Mouse (Mus musculus) lung, embryonic 16.5 days (tissue): ENCODE measurements at regions not wholly inside any gene's neighbourhood (a gene's known extent, or its start where the extent isn't known, plus 50 kb on each side); places are given as distances from the start of the nearest gene placed in this dataset.
A peak's percentile ranks its signal among the peaks of the same experiment; 100 is the strongest.
"Not testable (repeated sequence)": the region's sequence is repeated elsewhere in the genome, so short reads cannot be mapped to it uniquely, and the experiment has no call there.

ENCODE experiments used
- ATAC-seq: fragments of 200-750 bp; cut with Nextera tagmentation; 2 replicates; pipeline ENCODE4 v1.8.0; 2017; ENCODE audit warnings: low read depth, mild to moderate bottlenecking, moderate library complexity
- H3K27ac ChIP-seq: fragments of 300-500 bp; sonication (generic); 2 replicates; pipeline ENCODE4 v1.5.1; 2014; ENCODE audit warnings: mild to moderate bottlenecking, control low read depth, low read length
- H3K27me3 ChIP-seq: fragments of 300-500 bp; sonication (generic); 2 replicates; pipeline ENCODE4 v1.6.1; 2014; ENCODE audit warnings: low read depth, low read length, mixed read lengths; ENCODE audit not compliant: control insufficient read depth, insufficient read depth
- H3K36me3 ChIP-seq: fragments of 300-500 bp; sonication (generic); 2 replicates; pipeline ENCODE4 v1.6.1; 2014; ENCODE audit warnings: low read length; ENCODE audit not compliant: control insufficient read depth, insufficient read depth
- H3K4me1 ChIP-seq: fragments of 300-500 bp; sonication (generic); replicated peaks from 2 replicates; pipeline ENCODE4 v1.6.1; 2014; ENCODE audit warnings: low read length, mixed read lengths; ENCODE audit not compliant: control insufficient read depth, insufficient read depth
- H3K4me2 ChIP-seq: fragments of 300-500 bp; sonication (generic); 2 replicates; pipeline ENCODE4 v1.6.1; 2014; ENCODE audit warnings: low read depth, low read length, control low read depth
- H3K4me3 ChIP-seq: fragments of 300-500 bp; sonication (generic); 2 replicates; pipeline ENCODE4 v1.5.1; 2014; ENCODE audit warnings: mild to moderate bottlenecking, low read length, control low read depth
- H3K9ac ChIP-seq: fragments of 300-500 bp; sonication (generic); 2 replicates; pipeline ENCODE4 v1.6.1; 2014; ENCODE audit warnings: low read length, control low read depth
- H3K9me3 ChIP-seq: fragments of 300-500 bp; sonication (generic); 2 replicates; pipeline ENCODE4 v1.6.1; 2016; ENCODE audit warnings: low read length; ENCODE audit not compliant: control insufficient read depth
- WGBS: fragments of 180-500 bp; shearing (Covaris S2); extraction: QIAGEN DNeasy Blood & Tissue Kit; methylation state at CpG from one replicate; pipeline ENCODE4 v1.1.7; 2014; 5-methylcytosine and 5-hydroxymethylcytosine counted together

- ATAC-seq, result peak; percentile 72
- Histone ChIP-seq H3K9me3 (peaks cover 5% of the 10 kb centered on the region; the same call in 1 of the 2 replicates), H3K4me3 (no peak overlapping the region), H3K27me3 (no peaks in the 10 kb centered on the region), H3K9ac (no peak overlapping the region), H3K27ac (no peak overlapping the region), H3K36me3 (no peaks in the 10 kb centered on the region), H3K4me1 (no peaks in the 10 kb centered on the region), H3K4me2 (no peak overlapping the region)
- WGBS, result 31% methylated on average over 3 of the region's 3 CpGs
Measured at GRCm38 (mm10) chr8:100393327-100393726, 977.1 kb upstream of the Cdh8 start.

- Histone ChIP-seq H3K9me3 (no peaks in the 10 kb centered on the region), H3K27me3 (no peaks in the 10 kb centered on the region), H3K4me1 (no peaks in the 10 kb centered on the region), H3K4me2 (no peak overlapping the region), H3K36me3 (no peaks in the 10 kb centered on the region), H3K27ac (no peak overlapping the region), H3K4me3 (no peak overlapping the region), H3K9ac (no peak overlapping the region)
- ATAC-seq, result no peak
Measured at GRCm38 (mm10) chr8:100367663-100368062, 951.4 kb upstream of the Cdh8 start.

- H3K4me1 ChIP-seq, result no peaks in the 10 kb centered on the region
- no peak overlapping the region for H3K27ac ChIP-seq
- no peaks in the 10 kb centered on the region for H3K9me3 ChIP-seq
- H3K9ac ChIP-seq, result no peak overlapping the region
- H3K4me2 ChIP-seq, result no peak overlapping the region
- no peak overlapping the region for H3K4me3 ChIP-seq
- WGBS, result 79% methylated on average over 2 of the region's 2 CpGs
- H3K36me3 ChIP-seq, result no peaks in the 10 kb centered on the region
- no peak for ATAC-seq
- no peaks in the 10 kb centered on the region for H3K27me3 ChIP-seq
Measured at GRCm38 (mm10) chr8:100362772-100363171, 946.5 kb upstream of the Cdh8 start.

GRCm38 (mm10) chr8:100360541-100360940, 944.3 kb upstream of the Cdh8 start:
- H3K4me3 ChIP-seq, H3K27ac ChIP-seq, H3K4me1 ChIP-seq, H3K27me3 ChIP-seq, H3K9ac ChIP-seq, ATAC-seq, H3K9me3 ChIP-seq, H3K36me3 ChIP-seq, H3K4me2 ChIP-seq: not testable (repeated sequence)
- 82% methylated on average over 15 of the region's 15 CpGs for WGBS

GRCm38 (mm10) chr8:100334528-100334927, 918.3 kb upstream of the Cdh8 start:
- H3K9ac ChIP-seq, result no peak overlapping the region
- no peaks in the 10 kb centered on the region for H3K9me3 ChIP-seq
- H3K4me2 ChIP-seq, result no peak overlapping the region
- ATAC-seq, result no peak
- no peaks in the 10 kb centered on the region for H3K27me3 ChIP-seq
- H3K4me3 ChIP-seq, result no peak overlapping the region
- WGBS, result 41% methylated on average over 2 of the region's 2 CpGs
- H3K27ac ChIP-seq, result no peak overlapping the region
- no peaks in the 10 kb centered on the region for H3K36me3 ChIP-seq
- H3K4me1 ChIP-seq, result no peaks in the 10 kb centered on the region

DNA sequence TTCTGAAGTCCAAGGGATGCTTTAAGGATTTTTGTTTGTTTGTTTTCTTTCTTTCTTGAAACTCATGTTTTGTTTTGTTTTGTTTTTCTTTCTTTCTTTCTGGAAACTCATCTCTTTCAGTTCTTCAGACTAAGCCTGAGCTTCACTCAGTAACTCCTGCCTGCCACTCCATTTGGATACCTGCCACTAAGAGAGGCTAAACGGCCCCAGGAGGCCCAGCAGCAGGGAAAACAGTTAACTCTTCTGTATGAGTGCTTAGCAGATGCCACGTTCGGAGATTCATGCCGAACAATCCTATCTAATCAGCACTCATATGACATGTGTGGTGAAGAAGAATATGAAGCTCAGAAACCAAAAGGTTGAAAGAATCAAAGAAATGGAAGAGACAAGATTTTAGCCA, 909.3 kb upstream of the Cdh8 start:
- no peak overlapping the region for H3K4me3 ChIP-seq
- H3K4me2 ChIP-seq, result no peak overlapping the region
- WGBS, result 49% methylated on average over 4 of the region's 4 CpGs
- H3K4me1 ChIP-seq, result no peaks in the 10 kb centered on the region
- H3K9me3 ChIP-seq, result no peaks in the 10 kb centered on the region
- no peaks in the 10 kb centered on the region for H3K27me3 ChIP-seq
- no peak overlapping the region for H3K9ac ChIP-seq
- H3K36me3 ChIP-seq, result no peaks in the 10 kb centered on the region
- no peak for ATAC-seq
- H3K27ac ChIP-seq, result no peak overlapping the region

DNA sequence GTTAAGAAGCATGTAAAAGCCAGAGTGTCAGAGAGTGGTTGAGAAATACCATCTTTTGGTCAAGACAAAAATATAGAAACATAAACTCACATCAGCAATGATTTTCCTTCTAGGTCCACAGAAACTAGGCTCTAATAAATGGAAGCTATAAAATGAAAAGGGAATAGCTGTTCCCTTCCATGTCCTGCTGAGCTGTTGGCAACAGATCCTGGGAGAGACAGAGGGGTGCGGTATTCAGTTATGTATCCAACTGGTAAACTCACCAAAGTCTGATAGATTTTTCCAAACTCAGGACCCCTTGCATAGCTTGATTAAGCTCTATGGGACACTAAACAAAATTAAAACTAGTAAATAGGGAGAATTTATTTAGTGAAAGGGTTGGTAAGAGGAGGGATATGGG, 907.2 kb upstream of the Cdh8 start:
- Histone ChIP-seq H3K27me3 (no peaks in the 10 kb centered on the region), H3K4me2 (no peak overlapping the region), H3K9me3 (no peaks in the 10 kb centered on the region), H3K36me3 (no peaks in the 10 kb centered on the region), H3K27ac (no peak overlapping the region), H3K9ac (no peak overlapping the region), H3K4me3 (no peak overlapping the region), H3K4me1 (no peaks in the 10 kb centered on the region)
- WGBS, result 92% methylated on average over 1 of the region's 1 CpGs
- no peak for ATAC-seq

GRCm38 (mm10) chr8:100298191-100298590, 881.9 kb upstream of the Cdh8 start:
- H3K4me1 ChIP-seq, result no peaks in the 10 kb centered on the region
- no peak for ATAC-seq
- 92% methylated on average over 3 of the region's 3 CpGs for WGBS
- H3K27ac ChIP-seq, result no peak overlapping the region
- no peak overlapping the region for H3K4me3 ChIP-seq
- H3K27me3 ChIP-seq, result no peaks in the 10 kb centered on the region
- no peak overlapping the region for H3K9ac ChIP-seq
- H3K9me3 ChIP-seq, result no peaks in the 10 kb centered on the region
- no peaks in the 10 kb centered on the region for H3K36me3 ChIP-seq
- H3K4me2 ChIP-seq, result no peak overlapping the region

- H3K36me3 ChIP-seq, result no peaks in the 10 kb centered on the region
- 91% methylated on average over 1 of the region's 1 CpGs for WGBS
- H3K9me3 ChIP-seq, result no peaks in the 10 kb centered on the region
- H3K27ac ChIP-seq, result no peak overlapping the region
- no peak overlapping the region for H3K4me2 ChIP-seq
- ATAC-seq, result no peak
- H3K27me3 ChIP-seq, result no peaks in the 10 kb centered on the region
- H3K9ac ChIP-seq, result no peak overlapping the region
- no peak overlapping the region for H3K4me3 ChIP-seq
- H3K4me1 ChIP-seq, result no peaks in the 10 kb centered on the region
Measured at GRCm38 (mm10) chr8:100292588-100292987, 876.3 kb upstream of the Cdh8 start.

DNA sequence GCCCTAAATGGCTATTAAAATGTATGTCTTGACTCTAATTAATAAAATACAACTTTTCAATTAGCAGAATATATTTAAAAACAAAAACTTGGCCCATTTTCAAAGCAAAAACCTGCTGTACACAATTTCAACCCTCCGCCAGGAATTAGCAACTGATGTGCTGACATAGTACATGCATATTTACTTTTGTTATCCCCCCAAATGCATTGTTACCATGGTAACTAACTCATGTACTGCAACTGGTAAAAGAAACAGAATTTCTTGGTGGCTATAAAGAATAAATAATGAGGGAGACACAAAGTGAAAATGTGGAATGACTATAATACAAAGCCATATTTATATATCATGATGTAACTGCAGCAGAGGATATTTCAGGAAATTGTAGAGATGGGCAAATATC, 875.7 kb upstream of the Cdh8 start:
- H3K4me2 ChIP-seq, result no peak overlapping the region
- 69% methylated on average over 1 of the region's 1 CpGs for WGBS
- no peaks in the 10 kb centered on the region for H3K27me3 ChIP-seq
- no peak overlapping the region for H3K4me3 ChIP-seq
- H3K36me3 ChIP-seq, result no peaks in the 10 kb centered on the region
- H3K9ac ChIP-seq, result no peak overlapping the region
- H3K27ac ChIP-seq, result no peak overlapping the region
- H3K4me1 ChIP-seq, result no peaks in the 10 kb centered on the region
- no peaks in the 10 kb centered on the region for H3K9me3 ChIP-seq
- ATAC-seq, result no peak
